Mouse (Mus musculus): Measurements from ENCODE around the gene Ttc28.

Gene Ttc28

GRCm38 (mm10) chr5:111300776-111301175, 421.2 kb downstream of the Ttc28 start:
- no peak for DNase-seq

GRCm38 (mm10) chr5:111301736-111302135, 422.1 kb downstream of the Ttc28 start:
- no peak for DNase-seq

DNA sequence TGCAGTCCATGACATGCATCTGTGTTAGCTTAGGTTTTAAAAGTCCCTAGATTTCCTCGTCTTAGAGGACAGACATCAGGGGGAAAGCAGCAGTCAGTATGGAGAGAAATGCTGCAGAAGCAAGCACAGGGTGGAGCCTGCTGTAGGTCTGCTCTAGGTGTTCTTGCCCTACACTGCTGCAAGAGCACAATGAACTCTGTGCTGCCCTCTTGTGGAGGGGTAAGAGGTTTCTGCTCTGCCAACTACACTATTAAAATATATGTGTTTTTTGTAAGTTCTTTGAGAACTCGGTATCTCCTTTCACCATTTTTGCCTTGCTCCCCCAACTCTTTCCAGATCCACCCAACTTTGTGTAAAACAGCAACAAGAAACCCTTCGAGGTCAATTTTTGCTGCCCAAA, 425.1 kb downstream of the Ttc28 start:
- DNase-seq = no peak

- no peak for DNase-seq
Observed at GRCm38 (mm10) chr5:111310185-111310584, 430.6 kb downstream of the Ttc28 start.

DNA sequence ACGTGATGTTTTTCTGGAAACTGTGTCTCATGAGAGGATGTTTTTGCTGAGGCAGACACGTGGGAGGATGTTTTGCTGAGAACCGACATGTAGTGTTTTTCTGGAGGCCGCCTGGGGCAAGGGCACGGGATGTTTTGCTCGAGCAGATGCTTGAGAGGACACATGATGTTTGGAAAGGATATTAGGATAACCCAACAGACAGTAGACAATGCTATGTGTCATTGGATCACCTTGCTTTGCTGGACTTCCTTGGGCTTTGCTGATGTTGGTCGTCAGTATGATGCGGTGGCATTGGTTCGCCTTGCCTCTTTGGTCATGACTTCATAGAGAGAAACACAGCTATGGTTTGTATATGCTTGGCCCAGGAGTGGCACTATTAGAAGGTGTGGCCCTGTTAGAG, 434.2 kb downstream of the Ttc28 start:
- DNase-seq = no peak

- no peak for DNase-seq
Observed at GRCm38 (mm10) chr5:111315061-111315460, 435.5 kb downstream of the Ttc28 start.

- DNase-seq = no peak
Observed at GRCm38 (mm10) chr5:111317526-111317925, 437.9 kb downstream of the Ttc28 start.

DNA sequence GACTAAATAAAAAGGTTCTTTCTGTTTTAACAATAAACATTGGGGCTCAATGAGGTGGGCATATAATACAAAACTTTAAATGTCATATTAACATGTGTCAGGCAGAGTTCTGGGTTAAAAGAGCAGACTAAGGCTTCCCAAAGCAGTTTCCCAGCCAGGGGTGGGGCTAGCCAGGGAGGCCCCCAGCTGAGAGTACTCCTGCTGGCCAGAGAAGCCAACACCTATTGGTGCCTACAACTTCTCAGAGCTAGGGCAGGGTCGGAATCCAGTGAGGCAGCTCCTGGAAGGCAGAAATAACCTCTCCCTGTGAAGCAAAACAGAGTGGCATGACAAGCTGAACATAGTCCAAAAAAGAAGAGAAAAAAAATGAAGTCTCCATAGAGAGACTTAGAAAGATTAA, 439.3 kb downstream of the Ttc28 start:
- no peak for DNase-seq

DNA sequence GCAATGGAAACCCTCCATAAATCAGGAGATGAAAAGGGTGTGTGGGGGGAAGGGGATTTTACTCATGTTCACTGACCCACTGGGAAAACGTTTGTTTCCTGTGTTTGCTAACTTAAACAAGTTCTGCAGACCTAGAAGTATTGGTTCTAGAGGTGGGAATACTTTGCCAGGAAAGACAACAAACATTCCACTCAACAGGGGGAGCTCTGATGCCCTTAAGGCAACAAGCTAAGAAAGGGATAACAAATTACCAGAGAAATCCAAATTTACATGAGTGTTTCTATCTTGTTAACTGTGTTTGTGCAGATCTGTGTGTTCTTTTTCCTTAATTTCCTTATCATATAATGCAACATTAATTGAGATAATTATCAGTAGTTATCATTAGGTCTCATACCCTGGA, 446.2 kb downstream of the Ttc28 start:
- no peak for DNase-seq

GRCm38 (mm10) chr5:111327420-111327819, 447.8 kb downstream of the Ttc28 start:
- DNase-seq = no peak

DNA sequence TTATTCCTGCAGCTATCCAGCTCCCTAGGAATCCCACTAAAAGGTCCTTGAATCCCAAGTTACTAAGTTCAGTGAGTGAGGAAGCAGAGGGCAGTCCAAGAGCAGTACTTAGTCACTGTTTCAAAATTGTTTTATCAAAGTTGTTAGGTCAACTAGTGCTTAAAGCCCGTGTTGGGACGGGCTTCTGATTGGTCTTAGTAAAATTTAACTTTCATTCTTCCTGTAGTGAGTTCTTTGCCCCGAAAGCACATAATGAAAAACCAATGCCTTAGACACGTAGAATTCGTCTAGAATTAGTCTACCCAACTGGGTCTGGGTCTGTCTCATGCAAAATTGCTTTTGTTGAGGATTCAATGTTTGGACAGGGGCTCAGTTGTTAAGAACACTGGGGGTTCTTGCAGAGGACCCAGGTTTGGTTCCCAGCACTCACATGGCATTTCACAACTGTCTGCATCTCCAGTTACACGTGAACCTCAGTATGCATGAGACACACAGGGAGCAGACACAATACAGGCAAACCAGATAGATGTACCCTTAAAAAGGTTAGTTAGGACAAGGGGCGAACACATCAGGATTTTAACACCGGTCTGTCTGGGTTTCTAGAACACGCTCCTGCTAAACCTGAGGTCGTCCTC, 450.3 kb downstream of the Ttc28 start:
- DNase-seq = no peak

GRCm38 (mm10) chr5:111330417-111331098, 451.0 kb downstream of the Ttc28 start, which contains the start of gene Pitpnb:
Gene Pitpnb (plus strand): TSS chr5:111330763.
- DNase-seq = peak; percentile 98

- DNase-seq = no peak
Observed at GRCm38 (mm10) chr5:111331099-111331435, 451.5 kb downstream of the Ttc28 start.

DNA sequence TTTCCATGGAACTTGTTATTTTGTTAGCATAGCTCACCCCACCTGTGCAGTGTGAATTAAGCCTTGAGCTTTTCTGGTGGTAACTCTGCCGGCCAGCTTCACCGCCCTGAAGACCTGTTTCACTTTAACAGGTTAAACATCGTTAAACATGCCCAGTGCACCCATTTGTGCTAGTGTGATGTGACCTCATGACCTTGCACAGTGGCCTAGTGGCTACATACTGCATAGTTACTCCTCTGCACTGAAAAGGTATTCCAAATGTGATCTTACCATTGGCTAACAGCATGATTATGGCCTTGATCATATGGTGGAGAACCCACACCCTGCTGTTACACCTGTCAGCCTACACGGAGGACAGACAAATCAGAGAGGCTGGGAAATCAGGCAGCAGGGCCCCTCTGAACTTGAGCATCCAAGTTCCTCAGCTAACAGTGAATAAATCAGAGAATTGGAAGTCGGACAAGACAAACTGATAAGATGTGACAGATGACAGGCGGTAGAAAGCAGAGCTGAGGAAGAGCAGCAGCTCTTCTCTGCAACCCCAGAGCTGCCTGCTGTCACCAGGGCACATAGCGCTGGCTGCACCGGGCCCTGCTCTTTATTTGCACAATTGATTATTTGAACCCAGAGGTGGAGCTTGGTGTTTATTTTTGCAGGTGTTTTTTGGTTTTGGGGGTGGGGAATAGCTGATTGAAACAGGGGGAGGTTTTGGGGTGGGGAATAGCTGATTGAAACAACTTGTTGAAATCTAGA, 456.5 kb downstream of the Ttc28 start:
- no peak for DNase-seq

Data from cerebellum, adult 9-11 months (tissue).